Mouse (Mus musculus) neural tube, embryonic 11.5 days (tissue): ENCODE measurements at regions not wholly inside any gene's neighbourhood (a gene's known extent, or its start where the extent isn't known, plus 50 kb on each side); places are given as distances from the start of the nearest gene placed in this dataset.

ENCODE experiments used
- ATAC-seq: fragments of 200-750 bp; cut with Nextera tagmentation; 2 replicates; pipeline ENCODE4 v1.8.0; 2017; ENCODE audit warnings: moderate number of reproducible peaks, mild to moderate bottlenecking, moderate TSS enrichment, moderate library complexity; ENCODE audit not compliant: insufficient read depth, low FRiP score, low TSS enrichment
- DNase-seq: peaks from one replicate; pipeline ENCODE4 v3.0.0-alpha.2; 2015; ENCODE audit warnings: low spot score
- H3K27ac ChIP-seq: fragments of 300-500 bp; sonication (generic); 2 replicates; pipeline ENCODE4 v1.5.1; 2014; ENCODE audit warnings: low read depth, mild to moderate bottlenecking, low read length
- H3K27me3 ChIP-seq: fragments of 300-500 bp; sonication (generic); 2 replicates; pipeline ENCODE4 v1.6.1; 2014; ENCODE audit warnings: mild to moderate bottlenecking, low read length, mixed read lengths; ENCODE audit not compliant: control insufficient read depth, insufficient read depth
- H3K36me3 ChIP-seq: fragments of 300-500 bp; sonication (generic); 2 replicates; pipeline ENCODE4 v1.6.1; 2014; ENCODE audit warnings: mild to moderate bottlenecking, low read length, moderate library complexity, mixed read lengths; ENCODE audit not compliant: control insufficient read depth, insufficient read depth
- H3K4me1 ChIP-seq: fragments of 300-500 bp; sonication (generic); 2 replicates; pipeline ENCODE4 v1.6.1; 2014; ENCODE audit warnings: low read length, mixed read lengths; ENCODE audit not compliant: control insufficient read depth, insufficient read depth
- H3K4me2 ChIP-seq: fragments of 300-500 bp; sonication (generic); 2 replicates; pipeline ENCODE4 v1.6.1; 2014; ENCODE audit warnings: low read depth, mild to moderate bottlenecking, moderate library complexity
- H3K4me3 ChIP-seq: fragments of 300-500 bp; sonication (generic); 2 replicates; pipeline ENCODE4 v1.5.1; 2014; ENCODE audit warnings: low read depth, low read length
- H3K9ac ChIP-seq: fragments of 300-500 bp; sonication (generic); 2 replicates; pipeline ENCODE4 v1.6.1; 2014; ENCODE audit warnings: mild to moderate bottlenecking, low read length
- H3K9me3 ChIP-seq: fragments of 300-500 bp; sonication (generic); 2 replicates; pipeline ENCODE4 v1.6.1; 2016; ENCODE audit warnings: low read length; ENCODE audit not compliant: control insufficient read depth
- WGBS: fragments of 180-500 bp; shearing (Covaris S2); extraction: QIAGEN DNeasy Blood & Tissue Kit; methylation state at CpG from one replicate; pipeline ENCODE4 v1.1.7; 2014; 5-methylcytosine and 5-hydroxymethylcytosine counted together

DNA sequence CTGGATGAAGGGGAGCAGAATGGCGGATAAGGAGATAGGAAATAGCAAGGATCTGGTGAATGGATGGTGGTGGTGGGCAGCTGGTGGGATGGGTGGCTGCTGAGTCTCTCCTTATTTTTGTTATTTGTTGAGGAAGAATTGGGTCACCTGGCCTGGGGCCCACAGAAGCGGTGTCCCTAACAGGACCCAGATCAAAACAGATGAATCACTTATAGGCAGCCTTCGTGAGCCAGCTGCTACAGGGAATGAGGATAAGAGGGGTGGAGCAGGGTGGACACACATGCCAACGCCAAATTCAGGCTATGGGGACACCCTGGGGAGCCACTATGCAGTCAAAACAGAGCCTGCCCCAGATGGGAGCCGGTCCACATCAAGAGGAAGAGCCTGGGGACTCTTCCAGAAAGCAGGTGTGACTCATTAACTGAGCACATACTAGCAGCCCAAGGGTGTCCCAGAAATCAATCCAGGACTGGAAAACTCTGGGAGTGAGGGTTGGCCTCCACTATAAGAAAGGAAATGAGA lies 75.4 kb downstream of the Inhbb start:
- ATAC-seq (no peak), DNase-seq (no peak)

DNA sequence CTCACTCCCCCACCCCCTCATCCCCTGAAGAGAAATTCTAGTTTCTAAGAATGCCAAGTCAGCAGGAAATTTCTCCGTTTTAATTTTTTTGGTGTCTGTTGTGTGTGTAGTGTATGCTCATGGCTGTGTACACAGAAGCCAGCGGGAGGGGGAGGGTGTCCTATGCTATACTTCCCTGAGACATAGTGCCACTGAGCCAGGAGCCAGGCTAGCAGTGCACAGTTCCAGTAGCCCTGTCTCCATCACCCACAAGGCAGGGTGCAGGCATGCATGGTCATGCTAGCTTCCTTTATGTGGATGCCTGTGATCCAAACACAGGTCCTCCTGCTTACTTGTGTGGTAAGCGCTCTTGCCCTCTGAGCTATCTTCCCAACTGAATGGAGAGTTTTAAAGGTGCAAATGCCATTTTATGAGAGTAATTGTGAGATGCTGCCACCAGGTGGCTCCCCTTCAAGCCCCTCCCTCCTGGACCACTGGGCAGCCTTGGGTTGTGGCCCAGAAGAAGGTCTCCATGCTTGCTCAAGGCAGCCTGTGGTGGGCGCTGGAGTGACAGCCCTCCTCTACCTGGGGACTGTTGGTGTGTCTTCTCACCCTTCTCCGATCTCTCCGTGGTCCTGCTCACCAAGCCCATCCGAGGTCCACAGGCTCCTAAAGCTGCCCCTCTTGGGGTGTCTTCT lies 76.8 kb downstream of the Inhbb start:
- no peak for ATAC-seq
- H3K27me3 ChIP-seq: no peaks in the 10 kb centered on the region
- no peak for DNase-seq
- WGBS: 65% methylated on average over 7 of the region's 7 CpGs
- H3K9ac ChIP-seq: no peak overlapping the region
- no peaks in the 10 kb centered on the region for H3K9me3 ChIP-seq
- H3K36me3 ChIP-seq: no peaks in the 10 kb centered on the region
- no peak overlapping the region for H3K27ac ChIP-seq
- H3K4me2 ChIP-seq: no peak overlapping the region
- no peak overlapping the region for H3K4me3 ChIP-seq
- no peaks in the 10 kb centered on the region for H3K4me1 ChIP-seq

More for the DNA sequence above, 75.4 kb downstream of the Inhbb start:
- H3K27ac ChIP-seq: no peak overlapping the region
- no peak overlapping the region for H3K9ac ChIP-seq
- no peaks in the 10 kb centered on the region for H3K9me3 ChIP-seq
- H3K4me3 ChIP-seq: no peak overlapping the region
- H3K27me3 ChIP-seq: no peaks in the 10 kb centered on the region
- H3K36me3 ChIP-seq: no peaks in the 10 kb centered on the region
- no peak overlapping the region for H3K4me2 ChIP-seq
- 78% methylated on average over 5 of the region's 5 CpGs for WGBS
- no peaks in the 10 kb centered on the region for H3K4me1 ChIP-seq

DNA sequence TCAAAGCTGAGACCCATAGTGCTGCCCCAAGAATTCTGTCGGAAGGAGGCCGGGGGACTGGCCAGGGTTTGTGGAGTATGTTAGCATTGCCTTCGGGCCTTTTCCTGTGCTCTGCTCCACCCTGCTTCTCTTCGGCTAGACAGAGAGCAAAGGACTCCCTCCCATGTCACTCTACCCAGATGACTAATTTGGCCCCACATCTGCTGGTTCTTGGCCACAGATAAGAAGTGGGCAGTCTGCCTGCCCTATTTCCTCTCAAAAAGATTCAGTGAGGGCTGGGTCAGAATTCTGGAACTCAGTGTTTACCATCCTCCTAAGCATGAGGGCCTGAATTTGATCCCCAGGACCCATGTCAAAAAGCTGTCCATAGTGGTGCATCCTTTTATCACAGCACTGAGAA lies 78.0 kb downstream of the Inhbb start:
- H3K9ac ChIP-seq: no peak overlapping the region
- no peak overlapping the region for H3K4me3 ChIP-seq
- ATAC-seq (no peak), DNase-seq (no peak)
- no peaks in the 10 kb centered on the region for H3K27me3 ChIP-seq
- H3K9me3 ChIP-seq: no peaks in the 10 kb centered on the region
- no peak overlapping the region for H3K27ac ChIP-seq
- no peaks in the 10 kb centered on the region for H3K4me1 ChIP-seq
- no peaks in the 10 kb centered on the region for H3K36me3 ChIP-seq
- H3K4me2 ChIP-seq: no peak overlapping the region
- 92% methylated on average over 4 of the region's 4 CpGs for WGBS

- H3K9ac ChIP-seq: no peak overlapping the region
- no peak overlapping the region for H3K4me2 ChIP-seq
- H3K4me3 ChIP-seq: no peak overlapping the region
- H3K36me3 ChIP-seq: no peaks in the 10 kb centered on the region
- H3K27me3 ChIP-seq: no peaks in the 10 kb centered on the region
- H3K9me3 ChIP-seq: no peaks in the 10 kb centered on the region
- H3K27ac ChIP-seq: no peak overlapping the region
- no peaks in the 10 kb centered on the region for H3K4me1 ChIP-seq
- WGBS: 32% methylated on average over 13 of the region's 13 CpGs
- no peak for DNase-seq
- no peak for ATAC-seq
These were observed 86.9 kb downstream of the Inhbb start for GRCm38 (mm10) chr1:119335171-119335570.

DNA sequence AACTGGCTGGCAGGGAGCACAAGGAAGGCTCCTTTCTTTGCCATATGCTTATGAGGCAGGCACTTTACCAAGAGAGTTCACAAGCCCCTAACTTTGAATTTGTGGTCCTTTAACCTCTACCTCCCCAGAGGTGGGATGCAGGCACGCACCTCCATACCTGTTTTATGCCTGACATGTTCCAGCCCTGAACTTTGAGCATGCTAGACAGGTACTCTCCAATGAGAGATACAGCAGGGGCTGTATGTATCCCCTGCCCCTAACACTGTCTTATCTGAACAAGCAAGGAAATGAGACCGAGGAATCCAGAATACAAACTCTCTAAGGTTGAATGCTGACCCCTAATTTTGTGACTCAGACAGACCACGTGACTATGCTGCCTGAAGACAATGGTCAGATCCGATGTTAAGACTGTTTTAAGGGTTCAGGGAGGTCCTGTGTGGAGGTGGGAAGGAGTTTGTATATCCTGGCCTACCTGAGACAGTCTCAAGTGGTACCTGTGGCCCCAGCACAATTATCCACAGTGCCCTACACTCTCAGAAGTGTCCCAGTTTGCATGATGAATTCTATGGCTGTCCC lies 91.2 kb downstream of the Inhbb start:
- no peak overlapping the region for H3K4me3 ChIP-seq
- no peaks in the 10 kb centered on the region for H3K9me3 ChIP-seq
- no peak overlapping the region for H3K4me2 ChIP-seq
- H3K4me1 ChIP-seq: peaks cover 7% of the 10 kb centered on the region; the same call in 1 of the 2 replicates
- peaks cover 4% of the 10 kb centered on the region; the same call in 1 of the 2 replicates for H3K27me3 ChIP-seq
- H3K9ac ChIP-seq: no peak overlapping the region
- DNase-seq (no peak), ATAC-seq (no peak)
- no peak overlapping the region for H3K27ac ChIP-seq
- no peaks in the 10 kb centered on the region for H3K36me3 ChIP-seq
- 76% methylated on average over 4 of the region's 4 CpGs for WGBS

- ATAC-seq: peak; percentile 48
- no peaks in the 10 kb centered on the region for H3K36me3 ChIP-seq
- no peak overlapping the region for H3K27ac ChIP-seq
- H3K9ac ChIP-seq: no peak overlapping the region; the same call in 1 of the 2 replicates
- H3K4me3 ChIP-seq: no peak overlapping the region
- H3K4me1 ChIP-seq: peaks cover 7% of the 10 kb centered on the region; the same call in 1 of the 2 replicates
- peaks cover 4% of the 10 kb centered on the region; the same call in 1 of the 2 replicates for H3K27me3 ChIP-seq
- H3K9me3 ChIP-seq: no peaks in the 10 kb centered on the region
- peak; percentile 38 for DNase-seq
- H3K4me2 ChIP-seq: no peak overlapping the region
- WGBS: 43% methylated on average over 7 of the region's 7 CpGs
These were observed 92.2 kb downstream of the Inhbb start for GRCm38 (mm10) chr1:119329693-119330434.

DNA sequence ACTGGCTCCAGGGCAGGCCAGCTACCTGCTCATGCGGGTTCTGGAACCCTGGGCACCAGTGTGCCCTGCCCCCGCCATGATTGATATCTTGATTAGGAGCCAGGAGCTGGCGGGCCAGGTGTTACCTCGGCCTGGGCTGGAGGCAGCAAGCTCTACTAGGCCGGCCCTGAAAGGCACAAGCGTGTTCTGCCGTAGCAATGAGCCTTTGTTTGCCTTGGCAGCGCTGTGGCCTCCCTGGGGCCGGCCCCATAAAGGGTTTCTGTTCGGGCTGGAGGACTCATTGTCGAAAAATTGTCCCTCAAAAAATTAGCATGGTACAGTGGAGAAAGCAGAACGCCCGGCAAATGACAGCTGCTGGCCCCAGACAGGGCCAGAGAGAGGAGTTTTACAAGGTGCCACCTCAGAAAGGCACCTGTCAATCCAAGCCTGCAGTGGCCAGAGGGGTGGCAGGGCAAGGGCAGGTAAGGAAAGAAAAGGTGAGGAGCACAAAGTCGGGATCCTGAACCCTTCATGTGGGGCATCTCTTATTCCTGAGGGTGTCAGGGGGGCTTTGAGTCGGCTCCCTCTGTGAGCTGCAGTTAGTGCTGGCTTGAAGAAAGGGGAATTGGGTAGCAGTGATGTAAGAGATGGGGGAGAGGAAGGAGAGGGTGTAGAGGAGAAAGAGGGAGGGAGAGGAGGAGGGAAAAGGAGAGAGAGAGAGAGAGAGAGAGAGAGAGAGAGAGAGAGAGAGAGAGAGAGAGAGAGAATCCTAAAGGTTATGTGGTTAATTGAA lies 92.9 kb downstream of the Inhbb start:
- WGBS: 10% methylated on average over 15 of the region's 15 CpGs
- peak overlapping the region; percentile 12; the same call in 1 of the 2 replicates for H3K4me2 ChIP-seq
- 0 out of 2 replicates have a peak overlapping the region, but pooled peaks have one; percentile 14 for H3K27ac ChIP-seq
- ATAC-seq: peak; percentile 86
- DNase-seq: peak; percentile 75
- H3K4me1 ChIP-seq: peaks cover 7% of the 10 kb centered on the region; the same call in 1 of the 2 replicates
- H3K9ac ChIP-seq: peak overlapping the region; percentile 44; the same call in 1 of the 2 replicates
- no peak overlapping the region for H3K4me3 ChIP-seq
- H3K36me3 ChIP-seq: no peaks in the 10 kb centered on the region
- no peaks in the 10 kb centered on the region for H3K9me3 ChIP-seq
- H3K27me3 ChIP-seq: peaks cover 4% of the 10 kb centered on the region; the same call in 1 of the 2 replicates

DNA sequence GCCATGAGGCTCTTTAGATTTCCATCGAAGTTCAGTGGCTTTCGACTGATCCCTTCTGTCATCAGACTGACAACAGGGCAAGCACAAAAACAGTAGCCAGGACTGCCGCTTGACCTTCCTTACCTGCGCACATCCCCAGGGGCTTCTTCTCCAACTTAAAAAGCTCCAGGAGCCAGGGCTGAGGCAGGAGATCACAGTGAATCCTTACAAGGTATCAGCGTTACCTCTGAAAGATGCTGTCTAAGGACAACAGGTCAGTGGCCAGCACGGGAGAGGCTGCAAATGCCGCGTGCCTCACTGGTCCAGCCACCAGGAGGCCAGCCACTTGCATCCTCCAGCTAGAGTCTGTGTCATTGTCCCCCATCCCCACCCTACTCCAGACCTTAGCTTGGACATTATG lies 97.5 kb downstream of the Inhbb start:
- Histone ChIP-seq H3K4me3 (no peak overlapping the region), H3K27ac (no peak overlapping the region), H3K4me1 (peaks cover 7% of the 10 kb centered on the region; the same call in 1 of the 2 replicates), H3K4me2 (no peak overlapping the region), H3K36me3 (no peaks in the 10 kb centered on the region), H3K27me3 (peaks cover 4% of the 10 kb centered on the region; the same call in 1 of the 2 replicates), H3K9me3 (no peaks in the 10 kb centered on the region), H3K9ac (no peak overlapping the region)
- WGBS: 74% methylated on average over 8 of the region's 8 CpGs
- DNase-seq: no peak
- ATAC-seq: no peak
